Mouse (Mus musculus) urinary bladder, postnatal 4 days (tissue): ENCODE data around the gene Npepl1.

ENCODE experiments used
- DNase-seq, 2 experiments: peaks; one replicate each; pipeline ENCODE4 v3.0.0; 2021 to 2022; ENCODE audit warnings: low spot score in 2 of 2

The Npepl1 gene

DNA sequence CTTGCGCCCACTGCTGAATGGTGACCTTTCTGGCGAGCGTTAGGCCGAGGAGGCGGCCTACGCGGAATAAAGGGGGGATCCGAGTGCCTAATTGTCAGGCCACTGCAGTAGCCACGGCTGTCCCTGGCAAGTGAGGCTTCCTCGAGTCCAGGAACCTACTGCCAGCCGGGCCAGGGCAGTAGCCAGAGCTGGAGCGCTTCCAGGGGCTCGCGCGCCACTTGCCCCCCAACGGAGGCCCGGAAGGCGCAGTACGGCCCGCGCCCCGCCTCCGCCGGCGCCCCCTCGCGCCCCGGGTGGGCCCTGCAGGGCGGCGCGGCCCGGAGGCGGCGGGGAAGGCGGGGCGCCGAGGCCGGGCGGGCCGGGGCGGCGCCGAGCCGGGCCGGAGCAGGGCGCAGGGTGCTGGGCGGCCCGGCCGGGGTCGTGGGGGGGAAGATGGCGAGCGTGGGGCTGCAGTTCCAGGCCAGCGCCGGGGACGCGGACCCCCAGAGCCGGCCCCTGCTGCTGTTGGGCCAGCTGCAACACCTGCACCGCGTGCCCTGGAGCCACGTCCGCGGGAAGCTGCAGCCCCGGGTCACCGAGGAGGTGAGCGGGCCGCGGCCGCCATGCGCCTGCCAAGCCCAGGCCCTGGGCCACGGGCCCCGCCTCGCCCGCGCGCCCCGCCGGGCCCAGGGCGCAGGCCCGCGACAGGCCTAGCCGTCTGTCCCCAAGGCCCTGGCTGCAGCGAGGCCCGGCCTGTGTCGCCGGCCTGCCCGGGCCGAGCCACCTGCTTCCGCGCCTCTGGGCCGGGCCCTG lies at the start of gene Npepl1:
Gene Npepl1, plus strand, starts transcription at position 359 of the 792 bp plus-strand sequence.
- peak in 1 of 2 experiments; percentile 61 for DNase-seq

DNA sequence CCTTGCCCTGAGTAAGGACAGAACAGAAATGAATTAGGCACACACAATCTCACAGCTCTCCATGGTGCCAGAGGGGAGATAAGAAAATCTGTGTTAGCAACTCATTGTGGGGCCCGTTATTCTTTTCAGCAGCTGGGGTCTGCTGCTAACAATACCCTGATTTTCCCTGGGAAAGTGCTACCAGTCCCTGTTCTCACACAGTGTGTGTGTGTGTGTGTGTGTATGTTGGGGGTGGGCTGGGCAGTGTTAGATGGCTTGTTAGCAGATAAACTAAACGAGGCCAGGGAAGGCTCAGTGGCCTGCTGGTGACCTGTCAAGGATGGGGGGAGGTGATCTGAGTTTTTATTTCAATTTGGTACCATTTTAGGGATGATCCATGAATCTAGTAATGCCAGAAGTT lies 48.9 kb upstream of the Npepl1 start:
- peak in 1 of 2 experiments; percentile 45 for DNase-seq

DNA sequence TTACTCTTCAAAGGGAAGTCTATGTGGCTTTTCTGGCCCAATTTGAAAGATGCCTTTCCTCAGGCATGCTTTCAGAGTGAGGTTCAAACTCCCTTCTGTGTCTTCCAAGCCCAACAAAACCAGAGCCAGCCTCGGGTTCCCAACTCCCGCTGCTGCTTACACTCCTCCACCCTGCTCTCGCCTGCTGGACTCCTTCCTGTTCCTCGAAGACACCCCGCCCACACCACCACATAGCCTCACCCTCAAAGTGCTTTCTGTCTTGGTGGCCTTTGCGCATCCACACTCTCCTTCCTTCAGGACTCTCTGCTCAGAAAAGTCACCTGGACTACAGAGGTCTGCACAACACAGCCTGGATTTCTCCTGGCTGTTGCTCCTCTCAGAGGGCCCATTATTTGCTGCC lies 47.1 kb upstream of the Npepl1 start:
- peak; percentile 36 to 67 for DNase-seq

DNA sequence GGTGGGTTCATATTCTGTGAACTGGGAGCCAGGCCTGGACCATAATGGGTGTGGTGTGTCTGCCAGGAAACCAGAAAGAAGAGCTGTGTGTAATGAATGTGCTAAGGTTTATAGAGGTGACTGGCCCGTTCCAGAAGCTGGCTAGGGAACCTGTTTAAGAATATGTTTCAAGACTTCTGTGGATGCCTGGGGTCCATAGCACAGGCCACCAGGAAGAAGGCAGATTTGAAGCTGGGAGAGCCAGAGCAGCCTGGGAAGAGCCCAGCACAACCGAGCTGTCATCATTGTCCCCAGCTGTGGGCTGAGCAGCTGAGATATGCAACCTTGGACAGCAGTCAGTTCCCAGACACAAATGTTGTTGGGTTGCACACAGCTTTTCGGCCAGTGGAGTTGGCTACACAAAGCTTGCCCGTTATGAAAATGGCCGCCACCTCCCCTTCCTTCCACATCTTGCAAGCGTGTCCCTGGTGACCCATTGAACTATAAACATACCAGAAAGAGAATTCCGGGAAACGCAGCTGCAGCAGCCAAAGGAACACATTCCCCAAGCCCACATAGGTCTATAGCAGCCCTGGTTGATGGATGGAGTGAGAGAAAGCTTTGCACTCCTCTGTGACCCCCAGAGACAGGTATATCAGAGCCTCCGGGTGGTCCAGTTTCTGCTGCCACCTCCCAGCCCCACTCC lies 46.5 kb upstream of the Npepl1 start:
- peak in 1 of 2 experiments; percentile 35 for DNase-seq

DNA sequence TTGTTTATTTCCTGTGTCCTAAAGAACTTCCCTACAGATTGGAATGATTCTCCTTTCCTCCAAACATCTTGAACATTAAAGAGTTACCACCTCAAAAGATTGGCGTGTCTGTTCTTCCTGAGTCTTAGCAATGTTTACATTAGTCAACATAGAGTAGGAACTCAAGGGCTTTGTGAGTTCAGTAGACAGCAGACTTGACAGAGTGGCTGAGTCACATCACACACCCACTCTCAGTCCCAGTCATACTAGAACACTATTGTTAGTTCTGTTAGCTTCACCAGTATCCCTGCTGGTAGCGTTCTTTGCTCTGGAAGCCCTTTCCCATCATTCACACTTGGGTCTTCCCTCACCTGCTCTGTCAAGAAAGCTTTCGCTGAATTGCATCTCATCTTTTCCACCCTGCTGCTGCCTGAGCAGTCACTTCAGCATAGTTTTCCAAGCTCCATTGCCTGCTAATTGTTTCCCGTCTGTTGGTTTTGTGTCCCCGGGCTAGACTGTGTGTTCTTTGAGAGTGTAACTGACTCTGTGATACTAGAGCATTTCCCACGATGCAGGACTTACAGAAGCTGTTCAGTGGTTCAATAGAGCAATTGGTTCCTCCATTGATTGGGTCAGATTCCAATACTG lies 42.2 kb upstream of the Npepl1 start:
- DNase-seq = no peak

DNA sequence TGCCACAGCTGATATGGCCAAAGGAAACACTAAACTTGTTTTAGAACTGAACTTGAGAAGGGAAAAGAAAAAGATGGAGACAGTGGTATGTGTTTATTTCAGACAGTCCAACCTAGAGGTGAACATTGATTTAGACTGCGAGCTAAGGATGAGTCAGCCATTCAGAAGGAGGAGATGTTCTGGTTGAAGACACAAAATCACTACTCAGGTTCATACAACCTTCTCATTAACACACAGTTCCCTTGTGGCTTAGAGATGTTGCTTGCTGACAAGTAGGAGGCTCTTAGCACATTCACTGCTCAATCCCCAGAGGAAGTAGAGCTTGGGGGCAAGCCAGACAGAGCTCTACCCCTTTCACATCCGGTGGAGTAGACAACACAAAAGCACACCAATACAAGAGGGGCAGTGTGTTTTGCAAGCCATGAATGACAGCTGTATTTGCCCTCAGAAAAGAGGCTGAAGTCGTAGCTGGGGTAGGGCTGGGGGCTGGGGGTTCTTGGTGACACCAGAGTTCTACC lies 40.6 kb upstream of the Npepl1 start:
- DNase-seq = no peak

DNA sequence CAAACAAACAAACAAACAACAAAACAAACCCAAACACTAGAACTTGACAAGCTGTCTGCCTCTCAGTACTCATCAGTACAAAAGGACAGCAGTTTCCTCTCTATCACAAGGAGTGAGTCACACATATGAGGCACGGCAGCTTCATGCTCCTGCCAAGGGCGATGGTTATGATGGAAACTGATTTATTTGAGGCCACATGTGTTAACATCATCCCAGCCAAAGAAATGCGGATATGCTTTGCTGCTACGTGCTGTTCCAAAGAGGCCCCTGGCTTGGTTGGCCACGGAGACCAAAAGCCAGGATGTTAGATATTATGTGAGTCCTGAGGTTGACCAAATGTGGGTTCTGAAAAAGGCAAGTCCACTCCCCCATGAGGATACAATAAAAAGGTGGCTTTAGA lies 38.7 kb upstream of the Npepl1 start:
- DNase-seq = no peak

DNA sequence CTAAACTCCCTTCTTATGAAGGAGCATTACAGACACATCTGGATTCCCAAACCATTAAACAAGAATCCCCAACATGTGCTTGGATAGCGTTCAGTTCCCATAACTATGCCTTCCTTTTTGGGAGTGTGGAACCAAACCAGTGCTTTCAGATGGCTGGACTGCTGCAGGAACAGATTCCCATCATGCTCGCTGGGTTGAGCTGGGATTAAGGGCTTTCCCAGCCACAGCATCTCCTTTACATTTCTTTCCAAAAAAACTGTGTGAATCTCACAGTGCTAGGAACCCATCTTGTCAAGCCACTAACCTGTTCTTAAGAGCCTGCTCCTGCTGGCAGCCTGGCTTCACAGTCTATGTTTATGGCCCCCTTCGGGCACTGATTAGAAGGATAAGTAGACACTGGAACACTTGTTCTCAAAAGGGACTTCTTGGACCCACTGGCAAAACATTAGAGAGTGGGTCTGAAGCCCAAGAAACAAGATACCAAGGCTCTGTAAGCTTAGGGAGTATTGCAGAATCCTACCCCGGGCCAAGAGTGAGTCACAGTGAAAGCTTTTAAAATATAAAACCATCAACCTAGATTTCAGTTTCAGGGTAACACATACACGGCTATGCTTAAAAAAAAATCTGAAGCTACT lies 36.9 kb upstream of the Npepl1 start:
- DNase-seq = peak in 1 of 2 experiments; percentile 33

DNA sequence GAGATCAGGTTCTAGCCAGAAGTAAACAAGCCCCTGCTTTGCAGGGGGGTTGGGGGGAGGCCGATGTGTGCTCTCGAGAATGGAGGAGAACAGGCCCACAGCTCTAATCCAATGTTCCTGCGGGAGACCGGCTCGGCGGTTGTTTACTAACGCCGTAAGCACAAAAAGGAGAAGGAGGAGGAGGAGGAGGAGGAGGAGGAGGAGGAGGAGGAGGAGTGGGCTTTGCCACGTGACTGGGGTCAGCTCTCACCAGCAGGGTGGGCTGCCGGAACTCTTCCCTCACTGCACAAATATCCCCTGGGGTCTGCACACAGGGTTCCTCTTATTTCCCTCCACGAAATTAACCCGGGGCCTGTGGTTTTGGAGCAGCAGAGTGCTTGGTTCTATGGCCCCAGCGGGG lies 35.5 kb upstream of the Npepl1 start:
- no peak for DNase-seq

DNA sequence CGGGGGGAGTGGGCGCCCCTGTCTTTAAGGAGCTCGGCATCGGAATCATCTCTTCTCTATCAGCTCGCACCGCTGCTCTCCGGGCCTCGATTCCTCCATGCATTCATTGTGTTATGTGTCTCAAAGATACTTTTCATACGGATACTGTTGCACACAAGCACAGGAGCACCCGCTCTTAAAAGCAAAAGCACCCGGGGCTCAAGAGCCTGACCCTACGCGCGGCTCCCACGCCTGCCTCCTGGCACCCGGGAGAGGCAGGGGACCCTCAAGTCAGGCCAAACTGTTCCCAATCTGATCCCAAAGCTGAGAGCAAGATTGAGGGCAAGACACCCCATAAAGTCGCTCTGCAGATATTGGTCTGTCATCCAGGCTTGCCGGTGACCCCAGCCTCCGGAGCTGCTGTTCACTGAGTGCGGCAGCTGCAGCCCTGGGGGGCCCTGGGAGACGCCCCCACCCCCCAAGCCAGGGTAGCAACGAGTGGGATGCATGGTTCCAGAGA lies 35.0 kb upstream of the Npepl1 start:
- peak in 1 of 2 experiments; percentile 21 for DNase-seq

DNA sequence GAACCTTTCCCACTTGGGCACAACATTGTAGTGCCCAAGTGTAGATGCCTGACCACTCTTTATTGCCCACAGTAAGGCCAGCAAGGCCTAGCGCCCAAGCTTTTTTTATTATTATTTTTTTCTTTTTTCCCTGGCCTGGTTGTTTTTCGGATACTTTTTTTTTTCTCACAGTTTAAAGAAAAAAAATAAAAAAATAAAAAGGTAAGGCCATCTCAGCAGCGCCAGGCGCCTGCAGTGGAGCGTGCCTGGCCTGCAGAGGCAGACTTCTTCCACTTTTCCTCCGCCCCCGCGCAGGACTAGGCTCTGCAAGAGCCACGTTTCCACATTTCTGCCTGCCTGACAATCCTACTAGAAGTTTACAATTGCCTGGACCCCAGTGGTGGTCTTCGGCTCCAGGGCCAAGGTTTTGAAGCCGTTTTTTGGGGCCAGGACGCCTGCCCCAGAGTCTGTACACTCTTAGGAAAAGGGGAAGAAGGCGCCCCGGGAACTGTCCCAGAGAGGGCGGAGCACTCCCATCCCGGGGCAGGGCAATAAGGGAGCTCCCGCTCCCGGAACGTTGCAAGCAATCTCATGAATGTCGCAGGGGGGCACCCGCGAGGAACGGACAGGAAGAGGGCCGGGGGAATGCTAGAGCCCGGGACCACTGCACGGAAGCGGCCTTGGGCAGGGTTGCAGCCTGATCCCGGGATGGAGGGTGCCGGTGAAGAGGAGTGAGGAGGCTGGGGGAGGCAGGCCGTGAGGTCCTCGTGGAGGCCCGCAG lies 34.3 kb upstream of the Npepl1 start, which contains the start of gene Stx16:
Gene Stx16, plus strand, starts transcription at position 636 of the 760 bp plus-strand sequence.
- DNase-seq = peak; percentile 94 to 96

DNA sequence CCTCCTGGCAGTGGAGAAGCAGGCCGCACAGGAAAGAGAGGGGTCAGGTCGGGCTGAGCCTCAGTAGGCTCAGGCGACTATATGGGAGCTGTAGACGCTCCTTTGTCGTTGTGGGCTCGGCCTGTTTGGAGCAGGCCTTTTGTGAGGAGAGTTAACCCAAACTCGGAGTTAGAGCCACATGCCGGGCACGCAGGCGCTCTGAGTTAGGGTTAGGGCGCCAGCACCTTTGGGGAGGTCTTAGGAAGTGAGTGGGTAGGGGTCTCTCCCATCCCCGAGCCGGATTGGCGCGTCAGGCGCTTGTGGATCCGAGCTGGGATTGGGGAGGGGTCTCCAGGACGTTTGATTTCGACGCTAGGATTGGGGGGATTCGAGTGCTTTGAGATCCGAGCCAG lies 33.7 kb upstream of the Npepl1 start:
- no peak for DNase-seq

DNA sequence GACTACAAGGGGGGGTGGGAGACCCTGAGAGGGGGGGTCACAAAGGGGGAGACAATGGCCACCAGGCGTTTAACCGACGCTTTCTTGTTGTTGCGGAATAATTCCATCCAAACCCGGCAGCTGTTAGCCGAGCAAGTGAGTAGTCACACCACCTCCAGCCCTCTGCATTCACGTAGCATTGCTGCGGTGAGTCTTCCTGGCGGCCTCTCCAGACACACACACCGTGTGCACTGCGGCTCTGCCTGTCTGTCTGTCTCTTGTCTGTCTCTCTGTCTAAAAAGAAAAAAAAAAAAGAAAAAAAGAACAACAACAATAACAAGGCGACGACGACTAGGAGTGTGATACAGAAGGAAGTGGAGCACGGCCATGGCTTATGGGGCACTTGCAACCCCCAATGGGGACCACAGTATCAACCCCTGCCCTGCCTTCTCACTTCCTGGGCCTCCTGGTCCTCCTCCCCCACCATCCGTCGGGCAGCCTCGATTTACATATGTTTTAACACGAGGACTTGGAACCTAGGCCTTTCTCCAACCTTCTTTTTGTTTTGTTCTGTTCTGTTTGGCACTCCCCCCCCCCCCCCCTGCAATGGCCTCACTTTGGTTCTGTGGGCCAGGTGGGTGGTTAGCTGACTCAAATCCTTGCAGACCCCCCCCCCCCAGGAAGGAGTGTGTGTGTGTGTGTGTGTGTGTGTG lies 33.0 kb upstream of the Npepl1 start:
- DNase-seq = peak in 1 of 2 experiments; percentile 26

DNA sequence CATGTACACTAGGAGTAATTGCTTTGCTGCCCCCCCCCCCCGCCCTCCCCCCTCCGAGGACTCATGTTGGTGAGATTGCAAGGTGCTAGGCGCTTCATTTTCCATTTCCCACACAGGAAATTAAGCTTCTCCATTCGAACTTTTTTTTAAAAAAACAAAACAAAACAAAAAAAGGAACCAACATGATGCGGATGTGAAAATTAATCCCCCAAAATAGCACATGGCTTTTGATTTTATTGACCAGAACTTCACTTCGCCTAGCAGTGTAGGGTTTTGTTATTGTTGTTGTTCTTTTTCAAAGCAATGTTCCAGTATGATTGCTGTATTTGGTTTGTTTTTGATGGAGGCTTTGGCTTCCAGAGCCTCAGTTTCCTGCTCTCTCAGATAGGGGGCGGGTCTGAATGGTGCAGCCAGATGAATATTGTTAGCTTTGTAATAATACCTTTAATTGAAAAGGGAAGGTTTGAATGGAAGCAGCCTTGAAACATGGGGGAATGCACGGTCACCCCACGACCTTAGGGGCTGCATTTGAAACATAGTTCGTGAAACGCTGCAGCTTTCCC lies 32.3 kb upstream of the Npepl1 start:
- no peak for DNase-seq

DNA sequence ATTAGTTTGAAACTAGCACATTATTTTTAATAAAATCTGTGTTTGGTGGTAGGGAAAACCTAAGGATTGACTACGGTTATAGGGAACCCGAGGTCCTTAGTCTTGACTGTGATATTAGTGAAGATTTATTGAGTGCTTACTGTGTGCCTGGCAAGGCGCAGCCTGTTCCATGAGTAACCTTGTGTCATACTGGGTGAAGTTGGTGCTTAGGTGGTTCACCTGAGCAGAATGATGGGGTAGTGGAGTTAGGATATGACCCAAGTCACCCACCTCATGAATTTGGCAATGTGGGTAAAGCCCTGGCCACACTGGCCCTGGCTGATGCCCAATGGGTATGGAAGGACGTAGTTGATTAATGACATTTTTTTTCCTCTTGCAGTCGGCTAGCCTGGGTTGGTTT lies 28.3 kb upstream of the Npepl1 start:
- DNase-seq = no peak

DNA sequence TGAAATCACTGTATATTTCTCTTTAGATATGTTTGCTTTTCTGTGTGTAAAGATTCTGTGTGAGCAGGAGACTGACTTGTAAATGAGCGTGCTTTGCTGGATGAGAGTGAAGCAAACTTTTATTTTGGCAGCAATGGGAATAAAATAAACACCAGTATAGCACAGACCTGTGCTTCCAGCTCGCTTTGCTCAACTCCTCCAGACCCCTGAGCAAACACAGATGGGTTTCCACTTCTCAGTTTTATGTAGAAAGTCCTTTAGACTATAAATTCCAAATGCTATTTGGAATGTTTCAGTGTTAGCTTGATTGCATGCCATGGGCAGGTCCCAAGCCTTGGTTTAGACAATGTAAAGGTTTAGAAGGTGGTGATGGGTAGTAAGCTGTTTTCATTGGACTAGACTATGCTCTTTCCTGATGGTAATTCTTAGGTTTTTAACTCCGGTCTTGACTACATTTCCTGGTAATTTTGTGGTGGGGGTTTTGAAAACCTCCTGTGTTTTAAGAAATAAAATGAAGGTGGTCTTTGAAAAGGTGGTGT lies 27.7 kb upstream of the Npepl1 start:
- DNase-seq = no peak

DNA sequence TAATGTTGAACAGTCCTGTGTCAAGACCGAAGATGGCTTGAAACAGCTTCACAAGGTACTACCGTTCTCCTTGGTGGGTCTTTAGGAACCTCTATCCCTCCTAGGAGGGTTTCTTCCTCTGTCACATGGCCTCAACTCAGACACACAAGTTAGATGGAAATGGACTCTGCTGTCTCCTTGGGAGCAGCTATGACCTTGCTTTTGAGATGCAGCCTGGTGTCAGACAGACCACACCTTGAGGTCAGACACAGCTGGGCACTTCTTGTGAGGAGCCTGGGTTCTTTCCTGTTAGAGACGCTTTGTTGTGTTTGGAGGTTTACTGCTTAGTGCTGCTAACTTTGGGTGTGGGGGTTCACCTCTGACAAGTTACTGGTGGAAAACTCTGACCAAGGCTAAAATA lies 15.1 kb upstream of the Npepl1 start:
- DNase-seq = no peak

DNA sequence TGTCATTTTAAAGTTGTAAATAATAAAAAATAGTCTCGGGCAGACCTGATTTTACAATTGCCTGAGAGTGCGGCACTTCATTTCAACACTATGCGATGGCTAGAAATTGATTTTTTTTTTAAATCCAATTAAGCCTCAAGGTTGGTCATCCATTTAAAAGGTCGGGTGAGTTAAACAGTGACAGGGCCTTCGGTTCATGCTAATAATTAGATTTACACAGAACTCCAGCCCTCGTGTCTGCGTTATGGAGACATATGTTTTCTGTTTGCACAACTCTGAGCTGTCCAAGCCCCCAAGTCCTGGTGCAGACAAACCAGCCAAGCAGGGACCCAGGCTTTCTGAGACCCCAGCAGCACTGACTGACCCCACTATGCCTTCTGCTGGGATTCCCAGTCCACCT lies 7.8 kb upstream of the Npepl1 start:
- DNase-seq = no peak

DNA sequence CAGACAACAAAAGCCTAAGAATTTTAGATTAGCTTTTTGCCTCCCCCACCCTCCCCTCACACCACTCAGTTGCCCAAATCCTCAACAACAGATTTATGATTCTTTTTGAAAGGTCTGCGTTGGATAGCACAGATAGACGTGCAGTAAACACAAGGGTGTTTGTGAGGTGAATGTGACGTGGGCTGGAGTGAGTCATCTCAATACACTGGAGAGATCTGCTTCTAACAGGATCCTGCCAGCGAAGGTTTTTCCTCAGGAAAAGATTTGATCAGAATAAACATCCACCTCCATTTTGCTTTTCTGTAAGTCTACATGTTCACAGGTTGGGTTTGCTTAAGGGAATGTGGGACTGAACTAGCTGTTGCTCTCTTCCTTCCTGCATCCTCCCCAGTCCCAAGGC lies 6.6 kb upstream of the Npepl1 start:
- DNase-seq = no peak

DNA sequence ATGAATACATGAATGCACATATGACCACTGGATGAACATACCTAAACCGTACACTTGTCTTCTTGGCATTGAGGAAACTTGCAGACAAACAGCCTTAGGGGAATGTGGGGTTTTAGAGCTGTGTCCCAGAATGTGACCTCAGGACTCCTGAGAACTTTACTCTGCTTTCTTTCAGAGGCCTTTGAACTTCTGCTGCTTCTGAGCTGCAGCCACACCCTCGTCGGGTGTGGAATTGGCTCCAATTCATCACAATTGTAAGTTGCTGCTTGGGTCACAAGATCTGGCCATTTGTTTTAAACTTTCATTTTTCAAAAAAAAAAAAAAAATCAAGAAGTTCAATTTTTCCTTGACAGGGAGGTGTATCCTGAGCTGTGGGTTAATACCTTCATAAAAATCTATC lies 2.8 kb upstream of the Npepl1 start:
- DNase-seq = no peak
